Mouse (Mus musculus) embryonic facial prominence, embryonic 11.5 days (tissue): ENCODE results near the gene Ptprd. TPM values are rescaled to one million over a fixed set of nuclear protein-coding genes. Genes with fewer than 3 reads are reported as not detected.
A peak's percentile ranks its signal among the peaks of the same experiment; 100 is the strongest.

Experiments
- ATAC-seq: fragments of 200-750 bp; cut with Nextera tagmentation; replicated peaks from 2 replicates; pipeline ENCODE4 v1.8.0; 2017; ENCODE audit warnings: low read depth; ENCODE audit not compliant: insufficient number of reproducible peaks, low FRiP score, low TSS enrichment
- DNase-seq: peaks from one replicate; pipeline ENCODE4 v3.0.0-alpha.2; 2015; ENCODE audit warnings: low spot score
- H3K27ac ChIP-seq: fragments of 300-500 bp; sonication (generic); replicated peaks from 2 replicates; pipeline ENCODE4 v1.5.1; 2014; ENCODE audit warnings: mild to moderate bottlenecking, low read depth, low read length, control low read depth
- H3K27me3 ChIP-seq: fragments of 300-500 bp; sonication (generic); 2 replicates; pipeline ENCODE4 v1.6.1; 2014; ENCODE audit warnings: mild to moderate bottlenecking, low read length, moderate library complexity, mixed read lengths; ENCODE audit not compliant: control insufficient read depth, insufficient read depth
- H3K36me3 ChIP-seq: fragments of 300-500 bp; sonication (generic); replicated peaks from 2 replicates; pipeline ENCODE4 v1.6.1; 2014; ENCODE audit warnings: low read depth, mild to moderate bottlenecking, low read length, moderate library complexity, mixed read lengths; ENCODE audit not compliant: control insufficient read depth, insufficient read depth
- H3K4me1 ChIP-seq: fragments of 300-500 bp; sonication (generic); 2 replicates; pipeline ENCODE4 v1.6.1; 2014; ENCODE audit warnings: low read length, mixed read lengths; ENCODE audit not compliant: control insufficient read depth, insufficient read depth
- H3K4me2 ChIP-seq: fragments of 300-500 bp; sonication (generic); 2 replicates; pipeline ENCODE4 v1.6.1; 2014; ENCODE audit warnings: low read depth, mild to moderate bottlenecking, control low read depth, low read length, moderate library complexity
- H3K4me3 ChIP-seq: fragments of 300-500 bp; sonication (generic); 2 replicates; pipeline ENCODE4 v1.5.1; 2014; ENCODE audit warnings: low read depth, low read length, control low read depth
- H3K9ac ChIP-seq: fragments of 300-500 bp; sonication (generic); replicated peaks from 2 replicates; pipeline ENCODE4 v1.6.1; 2014; ENCODE audit warnings: mild to moderate bottlenecking, control low read depth, low read length
- H3K9me3 ChIP-seq: fragments of 300-500 bp; sonication (generic); replicated peaks from 2 replicates; pipeline ENCODE4 v1.6.1; 2016; ENCODE audit warnings: mild to moderate bottlenecking, low read length, inconsistent platforms, mixed read lengths; ENCODE audit not compliant: control insufficient read depth
- WGBS: fragments of 180-500 bp; shearing (Covaris S2); extraction: QIAGEN DNeasy Blood & Tissue Kit; methylation state at CpG from one replicate; pipeline ENCODE4 v1.1.7; 2014; 5-methylcytosine and 5-hydroxymethylcytosine counted together
- polyA plus RNA-seq: library from polyadenylated mRNA; unstranded; fragments of >200 nt; fragmentation: Nextera tagmentation; extraction: Ambion mirVana; gene quantifications from 2 replicates; pipeline ENCODE4 v1.2.1, GENCODE M21; 2014

The Ptprd gene
- polyA plus RNA-seq, 1 experiment from 2014 or later = 19.9 TPM

- Histone ChIP-seq H3K36me3 (no peaks in the 10 kb centered on the region), H3K4me2 (no peak overlapping the region), H3K9me3 (no peaks in the 10 kb centered on the region), H3K4me1 (no peaks in the 10 kb centered on the region), H3K4me3 (no peak overlapping the region), H3K27me3 (no peaks in the 10 kb centered on the region), H3K27ac (no peak overlapping the region), H3K9ac (no peak overlapping the region)
- DNase-seq = no peak
- ATAC-seq = no peak
- WGBS = 35% methylated on average over 2 of the region's 2 CpGs
Measured at GRCm38 (mm10) chr4:76410053-76410452, 1801.7 kb downstream of the Ptprd start.

GRCm38 (mm10) chr4:76409159-76409558, 1802.6 kb downstream of the Ptprd start:
- Histone ChIP-seq H3K9ac (no peak overlapping the region), H3K4me2 (no peak overlapping the region), H3K4me1 (no peaks in the 10 kb centered on the region), H3K9me3 (no peaks in the 10 kb centered on the region), H3K27me3 (no peaks in the 10 kb centered on the region), H3K4me3 (no peak overlapping the region), H3K36me3 (no peaks in the 10 kb centered on the region), H3K27ac (no peak overlapping the region)
- DNase-seq = no peak
- WGBS = 62% methylated on average over 3 of the region's 3 CpGs
- ATAC-seq = no peak

- no peaks in the 10 kb centered on the region for H3K4me1 ChIP-seq
- DNase-seq (peak; percentile 10), ATAC-seq (no peak)
- H3K27me3 ChIP-seq = no peaks in the 10 kb centered on the region
- H3K4me2 ChIP-seq = no peak overlapping the region
- no peaks in the 10 kb centered on the region for H3K9me3 ChIP-seq
- WGBS = 52% methylated on average over 5 of the region's 5 CpGs
- no peaks in the 10 kb centered on the region for H3K36me3 ChIP-seq
- no peak overlapping the region for H3K9ac ChIP-seq
- H3K27ac ChIP-seq = no peak overlapping the region
- H3K4me3 ChIP-seq = no peak overlapping the region
Measured at GRCm38 (mm10) chr4:76405862-76406454, 1805.8 kb downstream of the Ptprd start.

- DNase-seq (no peak), ATAC-seq (no peak)
- WGBS = 89% methylated on average over 5 of the region's 5 CpGs
Measured at GRCm38 (mm10) chr4:76403219-76403618, 1808.5 kb downstream of the Ptprd start.

GRCm38 (mm10) chr4:76387887-76388286, 1823.9 kb downstream of the Ptprd start:
- Histone ChIP-seq H3K4me1 (no peaks in the 10 kb centered on the region), H3K4me3 (no peak overlapping the region), H3K9me3 (no peaks in the 10 kb centered on the region), H3K27me3 (no peaks in the 10 kb centered on the region), H3K4me2 (no peak overlapping the region), H3K36me3 (no peaks in the 10 kb centered on the region), H3K27ac (no peak overlapping the region), H3K9ac (no peak overlapping the region)
- 82% methylated on average over 5 of the region's 5 CpGs for WGBS
- DNase-seq = no peak
- ATAC-seq = no peak

More at GRCm38 (mm10) chr4:76403219-76403618, 1808.5 kb downstream of the Ptprd start:
- H3K4me1 ChIP-seq = no peaks in the 10 kb centered on the region
- H3K9ac ChIP-seq = no peak overlapping the region
- no peak overlapping the region for H3K4me3 ChIP-seq
- H3K27me3 ChIP-seq = no peaks in the 10 kb centered on the region
- H3K27ac ChIP-seq = no peak overlapping the region
- H3K4me2 ChIP-seq = no peak overlapping the region
- no peaks in the 10 kb centered on the region for H3K36me3 ChIP-seq
- H3K9me3 ChIP-seq = no peaks in the 10 kb centered on the region

- H3K27me3 ChIP-seq = no peaks in the 10 kb centered on the region
- 41% methylated on average over 7 of the region's 7 CpGs for WGBS
- H3K4me3 ChIP-seq = no peak overlapping the region
- H3K9ac ChIP-seq = no peak overlapping the region
- no peak for ATAC-seq
- no peaks in the 10 kb centered on the region for H3K9me3 ChIP-seq
- DNase-seq = peak; percentile 27
- no peak overlapping the region for H3K27ac ChIP-seq
- H3K4me1 ChIP-seq = no peaks in the 10 kb centered on the region
- H3K36me3 ChIP-seq = no peaks in the 10 kb centered on the region
- H3K4me2 ChIP-seq = no peak overlapping the region
Measured at GRCm38 (mm10) chr4:76386978-76387824, 1824.6 kb downstream of the Ptprd start.

- WGBS = 91% methylated on average over 5 of the region's 5 CpGs
- no peak overlapping the region for H3K27ac ChIP-seq
Measured at GRCm38 (mm10) chr4:76385818-76386217, 1825.9 kb downstream of the Ptprd start.

GRCm38 (mm10) chr4:76380312-76380917, 1831.3 kb downstream of the Ptprd start:
- ATAC-seq = no peak; the same call in 1 of the 2 replicates
- Histone ChIP-seq H3K9ac (no peak overlapping the region), H3K4me3 (no peak overlapping the region), H3K4me2 (no peak overlapping the region), H3K4me1 (no peaks in the 10 kb centered on the region), H3K27me3 (no peaks in the 10 kb centered on the region), H3K9me3 (no peaks in the 10 kb centered on the region), H3K36me3 (no peaks in the 10 kb centered on the region), H3K27ac (no peak overlapping the region)
- 77% methylated on average over 6 of the region's 6 CpGs for WGBS
- no peak for DNase-seq

More at GRCm38 (mm10) chr4:76385818-76386217, 1825.9 kb downstream of the Ptprd start:
- Histone ChIP-seq H3K4me3 (no peak overlapping the region), H3K27me3 (no peaks in the 10 kb centered on the region), H3K9me3 (no peaks in the 10 kb centered on the region), H3K4me1 (no peaks in the 10 kb centered on the region), H3K4me2 (no peak overlapping the region), H3K36me3 (no peaks in the 10 kb centered on the region), H3K9ac (no peak overlapping the region)
- DNase-seq (no peak), ATAC-seq (no peak)
